ENCODE assay signal across 7 mouse cellular contexts in genomic region chr19:24871037-24871635, GRCm38 (mm10). TPM values are rescaled to one million over a fixed set of nuclear protein-coding genes. Genes with fewer than 3 reads are reported as not detected.
DNase-seq lines count a peak whose midpoint lies in the region; ATAC-seq lines count a peak whose summit lies in the region.

No protein-coding gene starts in this region.

- peak overlapping the region; percentile 23 for H3K4me3 ChIP-seq in midbrain, embryonic 14.5 days (replicated peaks; ENCODE audit: low read depth, low read length)

- H3K4me1 ChIP-seq in midbrain, embryonic 14.5 days (ENCODE audit: control insufficient read depth, insufficient read depth, low read length): no peaks in the 10 kb centered on the region

- peak; percentile 74 to 75 for DNase-seq in adrenal gland, adult 18-20 months (ENCODE audit: low spot score in 2 of 2)
- peak; percentile 21 for DNase-seq in kidney, adult 11 months
- peak; percentile 70 for DNase-seq in left cerebral cortex, postnatal 4 days
- DNase-seq in midbrain, embryonic 14.5 days: peak; percentile 92
- DNase-seq in spleen, postnatal 10 days (ENCODE audit: low spot score in 2 of 2): peak; percentile 22 to 74

- WGBS in midbrain, embryonic 14.5 days: 18% methylated on average over 18 of the region's 18 CpGs

- peaks cover 6% of the 10 kb centered on the region; the same call in 1 of the 2 replicates for H3K27me3 ChIP-seq in midbrain, embryonic 14.5 days (ENCODE audit: control insufficient read depth, insufficient read depth, low read length)

- peak overlapping the region; percentile 56 for H3K4me2 ChIP-seq in midbrain, embryonic 14.5 days (ENCODE audit: low read length)

- H3K9ac ChIP-seq in midbrain, embryonic 14.5 days (replicated peaks; ENCODE audit: low read length): peak overlapping the region; percentile 50

- intact Hi-C loops in left cerebral cortex, postnatal 4 days (cut with DNase I): loop anchor here (5.0 kb wide), 3 partner anchors 164 to 569 kb away; no protein-coding TSS in a partner anchor

- no peaks in the 10 kb centered on the region for H3K36me3 ChIP-seq in midbrain, embryonic 14.5 days (ENCODE audit: control insufficient read depth, insufficient read depth, low read length)

- no peak overlapping the region for H3K27ac ChIP-seq in midbrain, embryonic 14.5 days (replicated peaks; ENCODE audit: low read depth, low read length)

- ATAC-seq in common myeloid progenitor, adult 5-6 weeks (replicated peaks; ENCODE audit: low read depth, poor library complexity, severe bottlenecking): peak; percentile 69
- ATAC-seq in granulocyte monocyte progenitor cell, adult 5-6 weeks (replicated peaks; ENCODE audit: poor library complexity, severe bottlenecking): peak; percentile 58
- ATAC-seq in midbrain, embryonic 14.5 days (ENCODE audit: low FRiP score, low TSS enrichment): peak; percentile 48; the same call in 1 of the 2 replicates

- no peaks in the 10 kb centered on the region for H3K9me3 ChIP-seq in midbrain, embryonic 14.5 days (ENCODE audit: control insufficient read depth, low read length)

RNA-seq across cellular contexts. Expression of gene Gm10053, which starts 4.3 kb away (rescaled TPM):
- total RNA-seq in adrenal gland, adult 18-20 months (2021): 100 to 1,000 TPM; 257 to 508 TPM
- total RNA-seq in common myeloid progenitor, adult 5-6 weeks (2017): 91.6 and 182 TPM in 2 replicates
- total RNA-seq in granulocyte monocyte progenitor cell, adult 5-6 weeks (2014; fragmentation: Nextera tagmentation): 290 and 306 TPM in 2 replicates
- 175 and 360 TPM in 2 replicates for total RNA-seq in granulocyte monocyte progenitor cell, adult 5-6 weeks (2017)
- 100 to 1,000 TPM; 136 to 140 TPM for total RNA-seq in left cerebral cortex, postnatal 4 days (2021)
- 252 and 283 TPM in 2 replicates for polyA plus RNA-seq in midbrain, embryonic 14.5 days (2014; fragmentation: Nextera tagmentation; extraction: Ambion mirVana)

RNA-seq across cellular contexts. Expression of gene Pgm5, which starts 9.5 kb away (rescaled TPM):
- 100 to 1,000 TPM in 1 of 2 experiments, 10 to 100 TPM in 1; 61.1 to 103 TPM for total RNA-seq in adrenal gland, adult 18-20 months (2021)
- total RNA-seq in common myeloid progenitor, adult 5-6 weeks (2017): not detected in 2 replicates
- total RNA-seq in granulocyte monocyte progenitor cell, adult 5-6 weeks (2014; fragmentation: Nextera tagmentation): not detected in 2 replicates
- not detected in 2 replicates for total RNA-seq in granulocyte monocyte progenitor cell, adult 5-6 weeks (2017)
- total RNA-seq in left cerebral cortex, postnatal 4 days (2021): 1 to 10 TPM; 5.0 to 7.2 TPM
- 0.91 and 1.3 TPM in 2 replicates for polyA plus RNA-seq in midbrain, embryonic 14.5 days (2014; fragmentation: Nextera tagmentation; extraction: Ambion mirVana)

RNA-seq across cellular contexts. Expression of gene Foxd4, which starts 29.9 kb away (rescaled TPM):
- not detected for total RNA-seq in adrenal gland, adult 18-20 months (2021)
- total RNA-seq in common myeloid progenitor, adult 5-6 weeks (2017): 0.18 TPM in 1 of 2 replicates, not detected in the other
- not detected in 2 replicates for total RNA-seq in granulocyte monocyte progenitor cell, adult 5-6 weeks (2014; fragmentation: Nextera tagmentation)
- not detected in 2 replicates for total RNA-seq in granulocyte monocyte progenitor cell, adult 5-6 weeks (2017)
- total RNA-seq in left cerebral cortex, postnatal 4 days (2021): not detected
- not detected in 2 replicates for polyA plus RNA-seq in midbrain, embryonic 14.5 days (2014; fragmentation: Nextera tagmentation; extraction: Ambion mirVana)

Comparison
In these comparisons a context has a peak if more than half of its experiments do, and no peak if none do; other contexts are left out.
1. DNase-seq: peak in every context shown above with its lines; median percentile 92 in midbrain, embryonic 14.5 days; 74 in adrenal gland, adult 18-20 months; 70 in left cerebral cortex, postnatal 4 days; 48 in spleen, postnatal 10 days; 21 in kidney, adult 11 months.
2. RNA of gene Pgm5, which starts 9.5 kb away (total RNA-seq): 61.1 to 103 TPM in adrenal gland, adult 18-20 months; 5.0 to 7.2 TPM in left cerebral cortex, postnatal 4 days, not detected in common myeloid progenitor, adult 5-6 weeks and not detected in granulocyte monocyte progenitor cell, adult 5-6 weeks; every median in the first group is over 4 times any median in the second.
3. Peak in every context shown above with its lines, with median percentiles within 50 percentile points of each other: ATAC-seq.